Mouse (Mus musculus) brain, embryonic 14.5 days (tissue): ENCODE measurements around the gene Nfia.

Experiments
- CTCF ChIP-seq: fragments of 200-500 bp; IDR thresholded peaks from 2 replicates; pipeline ENCODE4 v1.5.1; 2012; ENCODE audit warnings: inconsistent platforms, mild to moderate bottlenecking, moderate library complexity, borderline replicate concordance; ENCODE audit not compliant: insufficient read depth, insufficient read length; ENCODE audit errors: extremely low read depth
- POLR2A ChIP-seq: fragments of 200-500 bp; IDR thresholded peaks from 2 replicates; pipeline ENCODE4 v1.6.1; 2012; ENCODE audit warnings: mild to moderate bottlenecking, inconsistent platforms, borderline replicate concordance; ENCODE audit not compliant: poor library complexity, insufficient read depth, insufficient read length, severe bottlenecking; ENCODE audit errors: extremely low read depth

GRCm38 (mm10) chr4:97851698-97852097 is 79.2 kb downstream of the Nfia start:
- TF ChIP-seq CTCF: no peak
- no peak for TF ChIP-seq POLR2A
